Mouse (Mus musculus) myocyte (in vitro differentiated cells): ENCODE results near the gene Cs. TPM values are rescaled to one million over a fixed set of nuclear protein-coding genes. Genes with fewer than 3 reads are reported as not detected.

Experiments used
- H3K27me3 ChIP-seq: one replicate; pipeline ENCODE4 v1.6.1; 2011; ENCODE audit not compliant: control insufficient read depth, insufficient read depth, insufficient read length
- H3K36me3 ChIP-seq: one replicate; pipeline ENCODE4 v1.6.1; 2011; ENCODE audit not compliant: control insufficient read depth, insufficient read depth
- H3K4me2 ChIP-seq: one replicate; pipeline ENCODE4 v1.6.1; 2011; ENCODE audit warnings: low read depth, control low read depth
- H3K4me3 ChIP-seq: one replicate; pipeline ENCODE4 v1.5.1; 2011; ENCODE audit warnings: mild to moderate bottlenecking, control low read depth, moderate library complexity
- H3K79me2 ChIP-seq: one replicate; pipeline ENCODE4 v1.6.1; 2011; ENCODE audit not compliant: control insufficient read depth, insufficient read depth
- H3ac ChIP-seq: one replicate; pipeline ENCODE4 v1.6.1; 2011; ENCODE audit not compliant: control insufficient read depth, insufficient read length
- CEBPB ChIP-seq: IDR thresholded peaks from 2 replicates; pipeline ENCODE4 v1.6.1; 2011; ENCODE audit warnings: mild to moderate bottlenecking, moderate library complexity; ENCODE audit not compliant: poor library complexity, insufficient read depth, severe bottlenecking
- E2F4 ChIP-seq: IDR thresholded peaks from one replicate; pipeline ENCODE4 v1.6.1; 2011; ENCODE audit warnings: mild to moderate bottlenecking, control low read depth, moderate library complexity; ENCODE audit not compliant: insufficient read depth
- MAX ChIP-seq: IDR thresholded peaks from one replicate; pipeline ENCODE4 v1.6.1; 2011; ENCODE audit warnings: low read depth, mild to moderate bottlenecking, control low read depth
- MYOD1 ChIP-seq, 3 experiments: IDR thresholded peaks; one replicate each; pipeline ENCODE4 v1.6.1; 2011; ENCODE audit warnings: control low read depth in 2 of 3, low read depth in 2 of 3, mild to moderate bottlenecking in 2 of 3, moderate library complexity in 1 of 3; ENCODE audit not compliant: insufficient read length in 2 of 3, control insufficient read depth in 1 of 3
- MYOG ChIP-seq, 3 experiments: IDR thresholded peaks; one replicate each; pipeline ENCODE4 v1.6.1; 2011; ENCODE audit warnings: control low read depth in 2 of 3, low read depth in 2 of 3, mild to moderate bottlenecking in 2 of 3; ENCODE audit not compliant: insufficient read length in 2 of 3, control insufficient read depth in 1 of 3, insufficient read depth in 1 of 3
- POLR2A ChIP-seq: IDR thresholded peaks from one replicate; pipeline ENCODE4 v1.6.1; 2011; ENCODE audit warnings: low read depth, mild to moderate bottlenecking, control low read depth, moderate library complexity; ENCODE audit not compliant: insufficient read length
- POLR2AphosphoS2 ChIP-seq: IDR thresholded peaks from one replicate; pipeline ENCODE4 v1.6.1; 2011; ENCODE audit warnings: low read depth, control low read depth; ENCODE audit not compliant: insufficient read length
- REST ChIP-seq: IDR thresholded peaks from one replicate; pipeline ENCODE4 v1.6.1; 2011; ENCODE audit warnings: mild to moderate bottlenecking, control low read depth, moderate library complexity; ENCODE audit not compliant: insufficient read depth, insufficient read length
- SRF ChIP-seq: IDR thresholded peaks from one replicate; pipeline ENCODE4 v1.6.1; 2011; ENCODE audit warnings: low read depth; ENCODE audit not compliant: control insufficient read depth, insufficient read length
- TCF12 ChIP-seq: IDR thresholded peaks from one replicate; pipeline ENCODE4 v1.6.1; 2011; ENCODE audit warnings: mild to moderate bottlenecking, control low read depth; ENCODE audit not compliant: poor library complexity, insufficient read depth, severe bottlenecking
- TCF3 ChIP-seq: IDR thresholded peaks from one replicate; pipeline ENCODE4 v1.6.1; 2011; ENCODE audit warnings: low read depth, control low read depth; ENCODE audit not compliant: insufficient read length
- USF1 ChIP-seq: IDR thresholded peaks from one replicate; pipeline ENCODE4 v1.6.1; 2011; ENCODE audit warnings: low read depth, mild to moderate bottlenecking, control low read depth, moderate library complexity
- polyA plus RNA-seq: library from polyadenylated mRNA; unstranded; fragments of >200 nt; fragmentation: generic; extraction: Trizol; gene quantifications from one replicate; pipeline ENCODE4 v1.2.1, GENCODE M21; 2012; ENCODE audit warnings: missing spikeins

Gene Cs
- polyA plus RNA-seq, 1 experiment = 253 TPM

GRCm38 (mm10) chr10:128377940-128378448 is 40.5 kb downstream of the Cs start:
- Histone ChIP-seq H3ac (peak overlapping the region; percentile 35), H3K79me2 (peaks cover 27% of the 10 kb centered on the region), H3K4me3 (peak overlapping the region; percentile 56), H3K4me2 (peak overlapping the region; percentile 92), H3K27me3 (no peaks in the 10 kb centered on the region), H3K36me3 (peaks cover 22% of the 10 kb centered on the region)
- TF ChIP-seq SRF = no peak
- peak; percentile 16 for TF ChIP-seq POLR2AphosphoS2

GRCm38 (mm10) chr10:128378462-128378861 is 40.9 kb downstream of the Cs start:
- H3K27me3 ChIP-seq = no peaks in the 10 kb centered on the region
- H3ac ChIP-seq = no peak overlapping the region
- H3K36me3 ChIP-seq = peaks cover 26% of the 10 kb centered on the region
- H3K4me2 ChIP-seq = peak overlapping the region; percentile 92
- H3K4me3 ChIP-seq = peak overlapping the region; percentile 56
- peaks cover 27% of the 10 kb centered on the region for H3K79me2 ChIP-seq
- TF ChIP-seq CEBPB (no peak), POLR2AphosphoS2 (no peak), MYOG (IDR thresholded peaks at IDR 0.05; ENCODE audit: control insufficient read depth in 1 of 3, insufficient read depth in 1 of 3, insufficient read length in 2 of 3, low read depth in 2 of 3) (no peak), MYOD1 (IDR thresholded peaks at IDR 0.05; ENCODE audit: control insufficient read depth in 1 of 3, insufficient read length in 2 of 3, low read depth in 2 of 3) (no peak), SRF (no peak), POLR2A (no peak), E2F4 (no peak), TCF12 (no peak)

GRCm38 (mm10) chr10:128379260-128379659 is 41.7 kb downstream of the Cs start:
- H3K36me3 ChIP-seq = peaks cover 34% of the 10 kb centered on the region
- no peaks in the 10 kb centered on the region for H3K27me3 ChIP-seq
- no peak overlapping the region for H3K4me3 ChIP-seq
- H3K79me2 ChIP-seq = peaks cover 27% of the 10 kb centered on the region
- no peak for TF ChIP-seq POLR2AphosphoS2
- TF ChIP-seq CEBPB = no peak
- TF ChIP-seq E2F4 = no peak
- no peak for TF ChIP-seq REST
- no peak for TF ChIP-seq MAX
- TF ChIP-seq USF1 = no peak
- no peak for TF ChIP-seq TCF12
- TF ChIP-seq MYOG (IDR thresholded peaks at IDR 0.05; ENCODE audit: control insufficient read depth in 1 of 3, insufficient read depth in 1 of 3, insufficient read length in 2 of 3, low read depth in 2 of 3) = no peak
- H3K4me2 ChIP-seq = peak overlapping the region; percentile 92
- H3ac ChIP-seq = no peak overlapping the region

GRCm38 (mm10) chr10:128380565-128380964 is 43.0 kb downstream of the Cs start:
- H3K4me2 ChIP-seq = no peak overlapping the region
- H3K27me3 ChIP-seq = no peaks in the 10 kb centered on the region
- TF ChIP-seq CEBPB = no peak
- TF ChIP-seq POLR2AphosphoS2 = no peak
- no peak for TF ChIP-seq MYOG (IDR thresholded peaks at IDR 0.05; ENCODE audit: control insufficient read depth in 1 of 3, insufficient read depth in 1 of 3, insufficient read length in 2 of 3, low read depth in 2 of 3)
- TF ChIP-seq MYOD1 (IDR thresholded peaks at IDR 0.05; ENCODE audit: control insufficient read depth in 1 of 3, insufficient read length in 2 of 3, low read depth in 2 of 3) = no peak
- TF ChIP-seq REST = no peak
- no peak for TF ChIP-seq MAX
- no peak for TF ChIP-seq TCF12
- no peak for TF ChIP-seq E2F4
- no peak for TF ChIP-seq TCF3
- no peak for TF ChIP-seq POLR2A
- TF ChIP-seq USF1 = no peak
- no peak for TF ChIP-seq SRF
- no peak overlapping the region for H3ac ChIP-seq
- H3K4me3 ChIP-seq = no peak overlapping the region
- H3K36me3 ChIP-seq = peaks cover 46% of the 10 kb centered on the region
- H3K79me2 ChIP-seq = peaks cover 27% of the 10 kb centered on the region

GRCm38 (mm10) chr10:128382482-128382881 is 44.9 kb downstream of the Cs start:
- Histone ChIP-seq H3K4me2 (no peak overlapping the region), H3K4me3 (no peak overlapping the region), H3K27me3 (no peaks in the 10 kb centered on the region), H3K79me2 (peaks cover 24% of the 10 kb centered on the region), H3K36me3 (peaks cover 60% of the 10 kb centered on the region), H3ac (no peak overlapping the region)
- TF ChIP-seq POLR2A (no peak), MAX (no peak), MYOG (IDR thresholded peaks at IDR 0.05; ENCODE audit: control insufficient read depth in 1 of 3, insufficient read depth in 1 of 3, insufficient read length in 2 of 3, low read depth in 2 of 3) (no peak), CEBPB (no peak), TCF3 (no peak), SRF (no peak), POLR2AphosphoS2 (no peak), E2F4 (no peak)
